Mouse (Mus musculus) erythroid progenitor cell, adult 5-6 weeks (primary cell): ENCODE results near the gene Ctnnd2. TPM values are rescaled to one million over a fixed set of nuclear protein-coding genes. Genes with fewer than 3 reads are reported as not detected.

Source experiments
- ATAC-seq: replicated peaks from 2 replicates; pipeline ENCODE4 v1.8.0; 2016; ENCODE audit warnings: moderate number of reproducible peaks, mild to moderate bottlenecking, moderate TSS enrichment, inconsistent platforms; ENCODE audit not compliant: poor library complexity, low FRiP score, severe bottlenecking
- total RNA-seq, 2 experiments: library from RNA; stranded (forward) in 1 of 2; stranded (reverse) in 1 of 2; fragments of 150-400 nt in 1 of 2; fragments of 186-747, 209-891 nt in 1 of 2; gene quantifications; 2 replicates each; pipeline versions ENCODE4 v1.2.3 to v1.2.4; 2015 to 2017; ENCODE audit warnings: low replicate concordance in 2 of 2

Gene Ctnnd2
- total RNA-seq, 2 experiments from 2014 or later, result not detected

DNA sequence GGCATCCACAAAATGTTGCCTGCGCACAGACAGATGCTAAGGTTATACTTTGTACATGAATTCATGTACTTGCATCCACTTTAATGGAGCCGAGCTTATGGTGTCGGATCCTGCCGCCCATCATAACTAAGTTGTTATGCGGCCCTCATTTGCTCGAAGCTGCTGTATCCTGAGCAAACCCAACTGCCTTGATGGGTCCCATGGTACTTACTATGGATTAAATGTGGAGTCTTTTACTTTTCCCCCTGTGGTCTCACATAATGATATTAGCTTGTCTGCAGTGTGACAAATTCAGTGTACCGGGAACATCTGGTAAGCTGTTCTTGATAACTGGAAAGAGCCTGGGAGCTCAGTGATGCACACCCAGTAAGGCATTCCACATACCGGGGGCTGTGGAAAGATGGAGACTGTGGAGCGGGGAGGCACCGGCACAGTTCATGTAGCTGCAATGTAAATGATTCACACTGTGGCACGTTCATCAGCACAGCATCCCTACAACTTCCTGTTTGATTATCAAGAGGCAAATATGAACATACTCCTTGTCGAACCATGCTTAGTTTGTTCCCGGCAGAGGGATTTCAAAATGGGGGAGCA, 294.7 kb downstream of the Ctnnd2 start:
- ATAC-seq, result no peak

DNA sequence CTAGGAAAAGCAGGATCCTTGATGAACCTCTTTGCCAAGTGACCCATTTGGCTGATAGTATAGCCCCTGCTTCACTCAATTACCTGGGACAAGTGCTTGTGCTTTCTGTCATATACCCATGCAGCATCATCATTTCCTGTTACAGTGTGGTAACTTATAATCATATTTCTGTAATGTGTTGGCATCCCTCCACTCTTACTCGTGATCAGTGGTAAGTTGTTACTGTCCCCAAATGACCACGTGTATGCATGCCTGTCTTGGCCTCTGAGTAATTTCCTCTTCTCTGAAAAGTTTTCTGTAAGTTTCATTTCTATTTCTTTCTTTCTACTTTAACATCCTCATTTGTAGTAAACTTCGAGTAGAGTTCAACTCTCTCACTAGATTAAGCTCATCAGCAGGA, 296.4 kb downstream of the Ctnnd2 start:
- ATAC-seq, result no peak

DNA sequence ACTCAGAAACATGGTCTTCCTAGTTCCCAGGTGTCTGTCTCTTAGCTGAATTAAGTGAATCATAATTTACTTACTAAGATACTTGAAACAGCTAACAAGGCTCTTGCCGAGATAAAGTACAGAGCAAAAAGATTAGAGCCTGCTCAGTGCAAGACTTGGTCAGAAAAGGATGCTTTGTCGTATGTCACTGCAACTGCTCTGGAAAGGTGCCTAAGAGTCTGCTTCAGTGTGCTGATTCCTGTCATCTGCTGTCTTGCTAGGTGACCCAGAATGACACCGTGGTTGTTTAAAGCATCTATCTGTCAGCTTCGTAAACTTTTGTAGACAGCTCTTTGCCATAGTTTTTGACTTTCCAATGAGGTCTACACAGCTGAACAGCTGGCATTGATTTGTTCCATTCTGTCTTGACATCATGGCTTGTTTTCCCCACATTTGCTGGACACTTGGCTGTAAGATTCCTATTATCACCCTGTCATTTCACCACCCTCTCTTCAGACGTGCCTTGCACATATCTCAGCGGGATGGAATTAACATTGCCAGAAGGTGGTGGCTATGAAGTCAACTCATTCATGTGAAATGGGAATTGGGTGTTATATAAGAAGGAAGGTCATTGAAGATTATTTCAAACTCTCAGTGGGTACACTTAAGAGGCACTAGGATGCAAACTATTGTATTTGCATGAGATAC, 299.0 kb downstream of the Ctnnd2 start:
- ATAC-seq, result no peak

DNA sequence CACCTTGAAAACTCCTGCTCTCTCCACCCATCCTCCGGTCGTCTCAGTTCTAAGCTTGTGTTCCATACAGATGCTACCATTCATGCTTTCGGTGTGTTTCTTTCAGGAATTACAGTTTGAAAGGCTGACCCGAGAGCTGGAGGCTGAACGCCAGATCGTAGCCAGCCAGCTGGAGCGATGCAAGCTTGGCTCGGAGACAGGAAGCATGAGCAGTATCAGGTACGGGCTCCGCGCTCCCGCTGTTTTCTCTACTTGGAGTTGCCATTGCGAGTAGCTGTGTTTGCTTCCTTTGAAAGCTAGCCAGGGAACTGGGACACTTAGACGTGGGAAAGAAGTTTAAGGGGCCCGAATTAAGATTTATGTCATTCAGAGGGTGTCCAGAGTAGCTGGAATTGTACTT, 308.3 kb downstream of the Ctnnd2 start:
- no peak for ATAC-seq

DNA sequence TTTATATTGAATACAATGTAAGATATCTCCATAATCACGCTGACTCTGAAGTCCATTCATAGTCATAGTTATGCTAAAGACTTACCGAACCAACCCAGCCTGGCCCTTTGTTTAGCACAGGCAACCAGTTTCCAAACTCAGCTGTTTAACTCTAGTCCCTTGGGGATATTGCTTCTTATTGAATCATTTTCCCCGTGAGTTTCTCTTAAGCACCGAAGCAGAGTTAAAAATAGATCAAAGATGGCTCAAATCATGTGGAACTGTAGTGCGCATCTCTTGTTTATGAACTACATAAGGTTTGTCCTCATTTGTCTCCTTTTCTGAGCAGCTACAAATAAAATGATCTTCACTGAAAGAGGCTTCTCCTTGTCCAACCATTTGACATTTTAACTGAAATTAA, 334.1 kb downstream of the Ctnnd2 start:
- no peak for ATAC-seq

DNA sequence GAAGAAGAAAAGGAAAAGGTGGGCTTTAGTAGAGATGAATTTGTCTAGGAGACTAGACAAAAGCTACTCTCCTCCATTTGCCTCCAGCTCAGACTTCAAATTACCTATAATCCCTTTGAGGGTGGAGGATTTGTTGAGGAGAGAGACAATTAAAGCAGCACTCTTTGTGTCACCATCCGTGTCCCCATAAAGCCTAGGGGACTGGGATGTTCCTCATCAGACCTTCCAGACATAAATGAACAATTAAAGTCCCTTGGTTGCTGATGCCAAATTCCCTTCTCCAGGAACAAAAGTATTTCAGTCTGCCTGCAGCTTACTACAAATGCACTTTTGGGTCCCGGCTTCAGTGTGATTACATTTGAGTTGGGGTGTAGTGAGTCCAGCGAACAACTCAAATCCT, 340.1 kb downstream of the Ctnnd2 start:
- ATAC-seq, result no peak

DNA sequence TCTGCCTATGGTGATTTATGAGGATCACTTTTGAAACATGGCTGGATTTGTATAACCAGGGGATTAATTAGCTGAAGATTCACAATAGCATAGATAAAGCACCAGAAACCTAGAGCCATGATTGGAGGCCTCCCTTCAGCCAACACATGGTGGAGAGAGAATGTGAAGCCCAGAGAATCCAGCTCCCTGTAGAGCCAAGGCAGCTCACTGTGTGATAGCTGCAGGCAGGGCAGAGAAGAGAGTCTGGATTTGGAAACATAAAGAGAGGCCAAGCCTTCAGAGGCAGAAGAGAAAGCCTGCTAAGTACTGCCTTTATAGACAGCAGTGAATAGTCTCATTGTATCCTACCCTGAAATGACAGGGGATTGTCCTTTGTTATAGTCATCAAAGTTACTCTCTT, 340.7 kb downstream of the Ctnnd2 start:
- ATAC-seq, result no peak

DNA sequence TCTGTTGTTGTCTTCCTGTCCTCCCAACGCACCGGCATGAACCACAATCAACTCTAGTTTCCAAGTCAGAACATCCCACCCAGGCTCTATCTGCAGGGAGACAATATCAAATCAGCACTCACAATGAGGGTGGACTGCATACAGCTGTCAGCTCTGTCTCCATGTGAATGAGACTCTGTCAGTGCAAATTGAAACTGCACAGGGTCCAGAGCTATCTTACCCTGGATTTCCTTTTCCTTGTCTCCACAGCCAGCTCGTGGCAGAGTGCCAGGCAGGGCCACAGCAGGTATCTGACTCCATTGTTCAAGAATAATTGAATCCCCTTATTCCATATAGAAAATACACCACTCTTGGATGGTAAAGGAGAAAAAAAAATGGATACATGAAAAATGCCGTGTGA, 343.0 kb downstream of the Ctnnd2 start:
- ATAC-seq, result no peak

DNA sequence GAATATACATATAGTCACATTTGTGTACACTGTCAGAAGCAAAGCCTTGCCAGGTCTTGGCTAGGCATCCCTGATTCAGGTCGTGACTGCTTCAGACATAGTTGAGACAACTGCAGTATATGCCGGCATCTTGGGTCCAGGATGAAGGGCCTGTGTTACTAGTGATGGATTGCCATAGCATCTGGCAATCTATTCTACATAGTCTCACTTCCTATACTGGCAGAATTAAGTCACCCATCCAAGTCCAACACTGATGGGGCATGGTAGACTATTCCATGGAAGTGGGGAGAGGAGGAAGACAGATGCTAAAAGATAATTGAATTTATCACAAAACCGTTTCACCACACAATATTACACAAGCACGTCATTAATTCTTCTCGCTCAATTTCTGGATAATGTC, 369.1 kb downstream of the Ctnnd2 start:
- no peak for ATAC-seq

DNA sequence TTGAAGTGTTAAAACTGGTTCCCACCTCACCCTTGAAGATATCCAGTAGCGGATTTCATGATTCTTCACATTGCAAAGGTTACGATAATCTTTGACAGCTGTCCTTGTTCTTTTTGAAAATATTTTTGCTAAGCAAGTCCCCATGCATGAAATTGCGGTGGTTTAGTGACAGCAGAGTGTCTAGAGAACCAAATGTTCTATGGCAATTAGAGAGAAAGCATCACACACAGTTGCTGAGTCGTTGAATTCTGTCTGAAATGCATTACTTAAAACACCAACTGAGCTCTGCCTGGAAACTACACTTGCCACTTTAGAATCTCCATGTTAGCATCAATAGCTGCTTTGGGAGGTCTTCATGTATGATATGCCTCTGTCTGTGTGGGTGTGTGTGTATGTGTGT, 375.9 kb downstream of the Ctnnd2 start:
- ATAC-seq, result no peak

DNA sequence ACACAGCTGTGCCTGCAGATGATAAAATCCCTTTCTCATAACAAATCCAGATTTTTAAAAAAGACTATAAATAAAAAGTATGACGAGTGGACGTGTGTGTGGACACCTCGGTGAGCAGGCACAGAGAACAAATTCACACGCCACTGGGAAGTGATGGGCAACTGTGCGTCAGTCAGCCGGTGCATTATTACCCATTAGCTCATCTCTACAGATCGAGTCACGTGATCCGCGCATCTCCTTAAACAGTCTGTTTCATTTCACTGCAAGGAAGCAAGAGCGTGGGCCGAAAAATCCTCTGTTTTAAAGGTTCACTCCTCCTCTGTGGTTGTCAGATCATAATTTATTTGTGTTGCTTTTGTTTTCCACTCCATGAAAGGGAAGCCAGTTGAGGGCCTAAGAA, 378.6 kb downstream of the Ctnnd2 start:
- no peak for ATAC-seq

DNA sequence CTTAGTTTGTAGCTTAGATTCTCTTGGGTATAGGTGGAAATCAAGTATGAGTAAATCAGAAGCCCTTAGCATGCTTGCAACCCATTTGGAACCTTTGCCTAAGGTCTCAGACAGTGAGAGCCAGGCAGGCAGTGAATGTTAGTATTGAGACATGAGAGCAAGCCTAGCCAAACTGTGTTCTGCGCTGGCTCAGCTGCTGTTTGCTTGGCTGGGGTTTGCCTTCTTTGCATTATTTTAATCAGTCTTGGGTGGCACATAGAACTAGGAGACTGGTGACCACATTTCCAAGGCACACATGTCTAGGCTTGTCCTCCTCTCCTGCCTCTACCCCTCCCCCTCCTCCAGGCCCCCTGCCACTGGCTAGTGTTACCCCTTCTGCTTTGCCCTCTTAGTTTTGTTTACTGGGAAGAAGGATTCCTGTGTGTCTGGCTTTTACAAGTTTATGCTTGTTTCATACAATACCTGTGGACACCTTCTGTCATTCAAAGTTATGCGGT, 381.6 kb downstream of the Ctnnd2 start:
- no peak for ATAC-seq

DNA sequence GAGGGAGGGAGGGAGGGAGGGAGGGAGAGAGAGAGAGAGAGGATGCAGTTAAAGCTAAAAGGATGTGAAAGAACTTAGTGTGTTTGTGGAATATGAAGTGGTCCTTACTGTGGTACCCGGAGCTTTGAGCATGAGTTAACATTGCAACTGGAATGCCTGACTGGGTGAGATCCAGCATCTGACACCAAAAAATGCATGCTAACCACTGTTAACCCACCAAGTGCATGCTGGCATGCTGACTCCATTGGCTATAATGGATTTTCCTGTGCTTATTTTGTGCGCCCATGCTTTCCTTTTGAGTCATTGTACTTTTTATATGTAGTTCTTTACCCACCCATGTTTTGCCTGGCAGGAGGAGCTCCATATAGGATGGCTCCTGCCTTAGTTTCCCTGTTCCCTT, 383.4 kb downstream of the Ctnnd2 start:
- no peak for ATAC-seq

DNA sequence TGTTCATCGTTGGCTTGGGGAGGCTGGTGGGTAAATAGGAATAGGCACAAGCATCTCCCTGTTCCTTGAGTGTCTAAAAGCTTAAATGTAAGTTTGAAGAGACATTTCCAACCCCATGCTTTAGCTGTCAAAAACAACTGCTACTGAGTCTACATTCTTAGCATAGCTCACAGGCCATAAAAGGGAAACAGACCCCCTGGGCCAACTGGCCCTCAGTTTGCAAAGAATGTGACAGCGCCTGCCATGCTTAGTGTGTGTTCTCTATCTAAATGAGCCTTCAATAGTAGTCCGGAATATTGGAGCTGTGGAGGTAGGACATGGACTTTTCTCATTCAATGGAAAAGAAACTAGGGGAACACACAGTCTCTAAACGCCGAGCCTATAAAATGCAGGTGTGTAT, 390.0 kb downstream of the Ctnnd2 start:
- ATAC-seq, result no peak

DNA sequence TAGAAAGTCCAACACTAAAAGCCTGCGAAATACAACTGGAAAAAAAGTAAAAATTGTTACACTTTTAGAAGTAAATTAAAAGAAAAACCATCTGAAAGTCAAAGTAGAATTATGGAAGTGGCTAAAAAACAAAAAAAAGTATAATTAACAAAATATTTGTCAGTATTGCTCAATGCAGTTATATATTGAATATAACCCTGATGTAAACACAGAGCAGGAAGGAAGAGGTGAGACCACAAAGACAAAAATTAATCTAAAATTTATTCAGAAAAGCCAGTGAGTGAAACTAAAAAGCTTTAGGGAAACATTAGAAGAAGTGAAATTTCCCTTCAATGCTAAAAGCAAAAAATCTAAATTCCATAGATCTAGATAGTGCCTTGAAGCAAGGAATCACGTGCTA, 392.2 kb downstream of the Ctnnd2 start:
- no peak for ATAC-seq

DNA sequence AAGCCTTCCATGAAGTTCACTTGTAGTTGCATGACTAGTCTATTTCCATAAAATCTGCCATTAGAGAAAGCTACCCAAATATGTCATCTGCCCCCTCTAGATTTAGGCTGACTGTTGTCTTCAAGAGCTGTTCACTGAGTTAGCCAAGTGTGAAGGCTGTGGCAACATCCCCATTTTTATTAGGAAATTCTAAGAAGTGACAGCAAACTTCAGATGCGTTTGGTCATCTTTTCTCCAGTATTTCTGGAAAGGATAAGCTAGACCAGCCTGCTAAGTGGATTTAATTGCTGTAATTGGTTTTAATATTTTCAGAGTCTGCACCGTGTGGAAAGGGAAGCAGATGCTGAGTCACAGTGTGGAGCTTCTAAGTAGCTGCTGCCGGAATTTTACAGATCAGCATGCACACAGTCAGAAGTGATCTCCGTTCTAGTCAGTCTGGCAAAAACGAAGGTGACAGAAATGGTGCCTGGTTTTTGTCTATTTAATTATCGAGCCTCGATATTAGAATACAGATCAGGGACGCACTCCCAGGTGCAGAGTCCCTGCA, 397.9 kb downstream of the Ctnnd2 start:
- no peak for ATAC-seq

DNA sequence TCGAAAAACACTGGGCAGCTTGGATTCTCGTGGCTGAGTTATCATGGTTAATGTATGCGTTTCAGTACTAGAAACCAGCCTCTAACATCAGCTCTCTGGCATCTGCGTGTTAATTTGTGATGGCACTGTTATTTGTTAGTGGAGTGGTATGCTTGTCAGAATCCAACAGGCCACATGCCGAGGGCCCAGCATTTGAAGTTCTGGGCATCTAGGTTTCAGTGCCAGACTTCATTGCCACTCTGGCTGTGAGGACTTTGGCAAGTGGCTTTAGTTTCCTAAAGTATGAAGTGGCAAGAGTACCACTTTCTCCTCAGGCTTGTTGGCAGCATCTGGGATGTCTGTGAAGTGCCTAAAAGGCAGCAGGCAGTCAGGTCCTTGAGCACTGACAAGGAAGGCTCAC, 415.1 kb downstream of the Ctnnd2 start:
- ATAC-seq, result no peak

DNA sequence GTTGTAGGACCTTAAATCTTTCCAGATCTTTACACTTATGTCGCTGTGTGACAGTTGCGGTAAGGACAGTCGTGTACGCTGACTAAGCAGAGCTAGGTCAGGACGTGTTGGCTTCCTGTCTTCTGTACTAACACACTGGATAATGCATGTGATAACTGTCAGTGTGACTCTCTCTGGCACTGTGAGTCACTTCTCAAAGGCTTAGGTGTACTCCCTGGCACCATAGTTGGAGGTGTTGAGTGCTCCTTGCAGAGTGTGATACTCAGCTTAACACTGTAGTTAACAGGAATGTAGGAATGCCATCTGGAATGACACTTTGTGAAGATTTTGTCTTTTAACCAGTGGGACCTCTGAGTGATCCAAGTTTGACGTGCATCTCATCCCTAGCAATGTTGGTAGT, 418.5 kb downstream of the Ctnnd2 start:
- no peak for ATAC-seq

DNA sequence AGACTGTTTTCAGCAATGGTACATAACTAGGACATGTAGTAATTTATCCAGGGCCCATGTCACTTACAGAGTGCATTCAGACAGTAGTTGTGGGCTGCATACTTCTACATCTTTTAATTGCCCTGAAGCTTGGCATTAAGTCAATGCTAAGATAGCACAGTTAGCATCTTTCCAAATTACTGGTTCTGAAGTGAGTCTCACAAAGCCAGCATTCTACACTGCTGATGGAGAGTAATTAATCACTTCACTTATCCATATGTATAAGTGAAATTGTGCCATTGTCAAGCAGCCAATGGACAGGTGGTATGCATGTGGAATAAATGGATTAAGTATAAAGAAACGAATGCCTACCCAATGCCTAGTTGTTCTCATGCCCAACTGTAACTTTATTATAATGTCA, 423.1 kb downstream of the Ctnnd2 start:
- no peak for ATAC-seq

DNA sequence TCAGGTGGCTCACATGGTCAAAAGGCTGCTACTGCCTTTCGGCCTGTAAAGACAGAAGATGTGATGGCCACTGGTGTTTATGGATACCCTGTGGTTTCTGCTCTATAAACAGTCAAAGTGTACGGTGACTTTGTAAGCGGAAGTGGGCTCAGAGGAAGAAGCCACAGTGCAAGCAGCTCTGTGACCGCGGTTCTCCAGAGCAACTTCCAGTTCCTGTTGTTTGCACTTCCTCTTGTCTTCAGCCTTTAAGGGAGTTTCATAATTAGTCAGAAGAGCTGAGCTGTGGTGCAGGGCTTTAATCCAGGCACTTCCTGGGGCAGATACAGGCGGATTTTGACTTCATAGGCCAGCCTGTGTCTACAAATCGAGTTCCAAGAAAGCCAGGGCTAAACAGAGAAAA, 438.2 kb downstream of the Ctnnd2 start:
- no peak for ATAC-seq

DNA sequence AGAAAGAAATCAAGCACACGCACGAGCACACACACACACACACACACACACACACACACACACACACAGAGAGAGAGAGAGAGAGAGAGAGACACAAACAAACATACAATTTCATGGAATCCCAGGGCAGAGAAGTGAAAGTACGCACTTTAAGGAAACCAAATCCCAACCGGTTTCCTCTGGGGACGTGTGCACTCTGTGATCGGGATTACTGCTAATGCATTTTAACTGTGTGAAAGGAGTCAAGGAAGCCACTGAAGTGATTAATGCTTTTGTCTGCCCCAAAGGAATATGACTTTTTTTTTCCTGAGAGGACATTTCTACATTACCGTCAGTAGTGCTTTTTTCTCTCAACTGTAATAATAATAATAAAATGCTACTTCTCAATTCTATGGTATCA, 443.1 kb downstream of the Ctnnd2 start:
- ATAC-seq, result no peak

DNA sequence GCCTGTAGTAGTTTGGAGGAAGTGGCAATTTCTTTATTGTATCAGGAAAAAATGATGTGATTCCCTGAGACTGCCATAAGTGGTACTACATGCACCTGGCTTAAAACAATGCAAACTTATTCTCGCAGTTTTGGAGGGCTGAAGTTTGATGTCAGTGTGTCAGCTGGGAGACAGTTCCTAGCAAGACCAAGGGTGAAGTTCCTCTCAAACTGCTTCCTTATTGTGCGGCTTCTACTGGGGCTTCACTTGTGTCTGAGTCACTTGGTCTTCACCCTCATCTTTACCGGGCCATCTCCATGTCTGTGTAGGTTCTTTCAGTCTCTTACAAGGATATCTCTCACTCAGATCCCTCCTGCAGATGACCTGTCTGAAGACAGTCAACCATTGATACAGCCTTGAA, 444.5 kb downstream of the Ctnnd2 start:
- no peak for ATAC-seq
